Mouse (Mus musculus): Measurements from ENCODE around the gene Mzf1.
"Not testable (repeated sequence)": the region's sequence is repeated elsewhere in the genome, so short reads cannot be mapped to it uniquely, and the experiment has no call there.

Mzf1 gene

DNA sequence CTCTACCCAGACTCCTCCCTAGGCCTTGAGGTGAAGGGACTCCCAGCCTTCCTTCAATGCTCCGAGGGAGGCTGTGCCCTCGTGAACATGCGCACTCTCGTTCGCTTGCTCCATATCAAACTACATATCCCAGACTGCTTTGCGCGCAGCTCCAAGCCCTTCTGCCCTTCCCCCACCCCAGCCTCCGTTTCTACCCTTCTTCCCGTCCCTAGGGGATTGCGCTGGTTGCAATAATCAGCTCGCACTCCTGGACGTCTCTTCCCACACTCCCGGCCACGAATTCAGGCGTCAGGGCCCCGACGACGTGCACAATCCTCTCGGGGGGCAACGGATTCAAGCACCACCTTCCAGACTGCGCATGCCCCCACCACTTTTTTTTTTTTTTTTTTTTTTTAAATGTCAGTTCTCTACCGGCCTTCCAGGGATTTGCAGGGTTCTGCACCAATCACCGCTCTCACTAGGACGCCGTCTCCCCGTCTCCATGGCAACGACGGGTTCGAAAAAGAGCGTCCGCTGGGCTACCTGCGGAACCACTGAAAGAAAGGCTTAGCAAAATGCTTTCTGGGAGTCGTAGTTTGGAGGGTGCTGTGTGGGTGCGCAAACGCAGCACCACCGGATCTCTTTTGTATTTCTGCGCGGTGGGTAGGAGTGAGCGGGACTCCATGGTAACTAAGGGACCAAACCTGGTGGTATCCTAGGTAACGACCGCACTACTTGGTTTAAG lies at the start of gene Mzf1:
Gene Mzf1 (minus strand): TSS at position 478 of the 724 bp plus-strand sequence.
- peak; percentile 90 for DNase-seq (ENCODE audit: low read depth, low spot score)

GRCm38 (mm10) chr7:13095073-13095472 lies 40.5 kb upstream of the Mzf1 start, which contains the start of gene Vmn1r85:
TSS of gene Vmn1r85 (minus strand) at chr7:13095173.
- DNase-seq (ENCODE audit: low read depth, low spot score): no peak

DNA sequence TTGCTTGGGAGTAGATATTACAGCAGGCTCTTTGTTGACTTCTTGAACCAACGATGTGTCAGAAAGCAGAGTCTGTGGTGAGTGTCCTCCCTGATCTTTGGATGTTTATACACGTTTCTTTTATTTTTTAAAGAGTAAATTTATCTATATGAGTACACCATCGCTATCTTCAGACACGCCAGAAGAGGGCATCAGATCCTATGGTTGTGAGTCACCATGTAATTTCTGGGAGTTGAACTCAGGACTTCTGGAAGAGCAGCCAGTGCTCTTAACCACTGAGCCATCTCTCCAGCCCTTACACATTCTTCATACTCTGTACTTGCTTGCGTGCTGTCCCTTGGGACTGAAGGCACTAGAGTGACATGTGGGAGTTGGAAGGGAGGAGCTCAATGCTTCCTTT lies 17.7 kb upstream of the Mzf1 start:
- DNase-seq (ENCODE audit: low read depth, low spot score): no peak

DNA sequence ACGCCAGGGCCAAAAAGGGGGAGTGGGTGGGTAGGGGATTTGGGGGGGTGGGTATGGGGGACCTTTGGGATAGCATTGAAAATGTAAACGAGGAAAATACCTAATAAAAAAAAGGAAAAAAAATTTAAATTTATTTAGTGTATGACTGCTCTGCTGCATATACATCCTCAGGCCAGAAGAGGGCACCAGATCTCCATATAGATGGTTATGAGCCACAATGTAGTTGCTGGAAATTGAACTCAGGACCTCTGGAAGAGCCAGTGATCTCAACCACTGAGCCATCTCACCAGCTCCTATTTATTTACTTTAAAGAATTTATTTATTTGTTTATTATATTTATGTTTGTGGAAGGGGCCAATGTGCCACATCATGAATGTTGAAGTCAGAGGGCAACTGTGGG lies 8.8 kb upstream of the Mzf1 start:
- DNase-seq (ENCODE audit: low read depth, low spot score): not testable (repeated sequence)

- DNase-seq (ENCODE audit: low read depth, low spot score): no peak
Observed at GRCm38 (mm10) chr7:13059536-13059935, 5.0 kb upstream of the Mzf1 start.

DNA sequence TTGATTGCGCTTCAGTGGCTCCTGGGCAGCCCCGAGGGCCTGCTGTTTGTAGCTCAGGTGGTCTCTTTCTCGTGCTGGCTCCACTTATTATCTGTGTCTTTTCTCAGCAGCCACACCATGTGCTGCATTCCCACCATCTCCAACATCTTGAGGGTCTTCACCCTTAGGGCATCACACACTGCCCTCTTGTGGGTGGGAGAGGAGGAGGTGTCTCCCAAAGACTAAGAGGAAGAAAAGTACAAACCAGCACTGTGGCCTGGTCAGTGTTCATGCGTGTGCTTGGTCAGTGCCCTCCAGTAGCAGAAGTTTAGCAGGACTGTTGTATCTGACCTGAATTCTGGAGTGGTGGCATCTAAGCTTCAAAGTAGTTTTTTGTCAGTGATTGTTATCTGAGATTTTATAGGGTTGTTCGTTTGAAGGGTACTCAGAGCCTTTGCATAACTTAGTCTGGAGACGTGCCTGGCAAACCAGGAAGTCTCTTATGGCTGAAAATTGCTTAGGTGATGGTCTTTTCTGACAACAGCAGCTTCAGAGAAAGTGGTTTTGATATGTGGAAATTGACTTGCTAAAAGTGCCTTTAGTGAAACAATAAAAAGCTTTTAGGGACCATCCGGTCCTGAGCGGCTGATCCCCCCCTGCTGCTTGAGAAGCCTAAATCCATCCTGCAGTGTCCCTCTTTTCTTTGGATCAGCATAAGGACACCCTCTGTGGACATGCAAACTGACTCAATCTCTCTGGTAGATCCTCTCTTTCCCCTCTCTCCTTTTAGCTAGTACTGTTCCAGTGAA lies 2.5 kb upstream of the Mzf1 start:
- DNase-seq (ENCODE audit: low read depth, low spot score): no peak

DNA sequence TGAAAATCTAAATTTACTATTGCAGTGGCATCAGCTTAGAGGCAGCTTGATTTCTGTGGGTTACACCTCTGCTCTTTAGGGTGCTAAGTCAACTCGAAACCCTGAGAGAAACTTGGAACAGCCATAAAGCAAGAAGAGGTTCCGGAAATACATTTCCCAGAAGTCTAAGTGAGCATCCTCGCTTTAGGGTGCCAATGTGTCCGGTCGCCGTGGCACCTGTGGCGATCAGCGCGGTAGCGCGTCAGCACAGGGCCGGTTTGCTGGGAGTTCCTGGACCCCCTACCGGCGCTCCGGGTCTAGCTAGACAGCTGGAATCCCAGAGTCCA lies 640 bp downstream of the Mzf1 start:
- no peak for DNase-seq (ENCODE audit: low read depth, low spot score)

DNA sequence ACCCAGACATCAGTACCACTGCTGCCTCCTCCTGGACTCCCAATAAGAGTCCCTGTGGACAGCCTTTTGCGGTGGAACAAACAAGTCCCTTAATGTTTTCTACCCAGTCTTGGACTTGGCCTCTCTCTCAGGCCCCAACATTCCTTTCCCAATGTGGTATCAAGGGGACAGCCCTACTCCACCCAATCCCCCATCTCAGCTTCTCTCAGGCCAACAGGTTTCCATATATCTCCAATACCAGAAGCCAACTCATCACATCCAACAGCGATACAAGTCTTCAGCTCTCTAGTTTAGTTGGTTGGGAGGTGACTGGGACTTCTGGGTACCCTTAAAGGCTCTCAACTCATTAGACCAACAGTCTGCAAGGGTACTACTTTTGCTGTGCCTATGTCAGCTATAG lies 1.1 kb downstream of the Mzf1 start:
- no peak for DNase-seq (ENCODE audit: low read depth, low spot score)

- no peak for DNase-seq (ENCODE audit: low read depth, low spot score)
Observed at GRCm38 (mm10) chr7:13053001-13053400, 1.6 kb downstream of the Mzf1 start.

- DNase-seq (ENCODE audit: low read depth, low spot score): no peak
Observed at GRCm38 (mm10) chr7:13046084-13046483, 8.5 kb downstream of the Mzf1 start.

DNA sequence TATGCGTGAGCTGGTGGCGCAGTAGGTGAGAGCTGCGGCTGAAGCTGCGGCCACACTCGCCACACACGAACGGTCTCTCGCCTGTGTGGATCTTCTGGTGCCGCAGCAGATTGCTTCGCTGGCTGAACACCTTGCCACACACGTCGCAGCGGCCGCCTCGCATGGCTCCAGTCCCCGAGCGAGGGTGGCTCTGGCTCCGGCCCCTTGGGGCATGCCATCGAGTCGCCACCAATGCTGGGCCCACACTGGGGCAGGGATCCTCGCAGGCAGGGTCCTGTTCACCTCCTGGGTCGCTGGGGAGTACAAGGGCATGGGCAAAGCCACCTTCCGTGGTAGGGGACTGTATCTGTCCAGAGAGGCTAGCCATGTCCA lies 10.3 kb downstream of the Mzf1 start:
- no peak for DNase-seq (ENCODE audit: low read depth, low spot score)

DNA sequence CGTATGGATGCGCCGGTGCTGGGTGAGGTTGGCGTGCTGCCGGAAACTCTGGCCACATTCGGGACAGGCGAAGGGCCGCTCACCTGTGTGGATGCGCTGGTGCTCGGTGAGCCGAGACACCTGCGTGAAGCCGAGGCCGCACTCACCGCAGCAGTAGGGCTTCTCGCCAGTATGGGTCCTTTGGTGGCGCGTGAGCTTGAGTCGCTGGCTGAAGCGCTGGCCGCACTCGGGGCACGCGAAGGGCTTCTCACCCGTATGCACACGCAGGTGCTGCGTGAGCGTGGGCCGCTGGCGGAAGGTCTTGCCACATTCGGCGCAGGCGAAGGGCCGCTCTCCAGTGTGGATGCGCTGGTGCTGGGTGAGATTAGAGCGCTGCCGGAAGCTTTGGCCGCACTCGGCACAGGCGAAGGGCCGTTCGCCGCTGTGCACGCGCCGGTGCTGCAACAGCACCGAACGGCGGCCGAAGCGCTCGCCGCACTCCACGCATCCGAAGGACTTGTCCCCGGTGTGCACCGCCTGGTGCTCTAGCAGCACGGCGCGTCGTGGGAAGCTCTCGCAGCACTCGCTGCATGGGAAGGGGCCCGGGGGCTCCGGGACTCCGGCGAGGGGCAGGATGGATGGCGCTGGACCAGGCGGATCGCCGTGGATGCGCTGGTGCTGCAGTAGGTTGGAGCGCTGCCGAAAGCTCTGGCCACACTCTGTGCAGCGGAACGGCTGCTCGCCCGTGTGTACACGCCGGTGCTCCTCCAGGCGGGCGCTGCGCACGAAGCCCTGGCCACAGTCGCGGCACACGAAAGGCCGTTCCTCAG lies 10.9 kb downstream of the Mzf1 start:
- DNase-seq (ENCODE audit: low read depth, low spot score): no peak

GRCm38 (mm10) chr7:13043120-13043444 lies 11.5 kb downstream of the Mzf1 start:
- DNase-seq (ENCODE audit: low read depth, low spot score): no peak

DNA sequence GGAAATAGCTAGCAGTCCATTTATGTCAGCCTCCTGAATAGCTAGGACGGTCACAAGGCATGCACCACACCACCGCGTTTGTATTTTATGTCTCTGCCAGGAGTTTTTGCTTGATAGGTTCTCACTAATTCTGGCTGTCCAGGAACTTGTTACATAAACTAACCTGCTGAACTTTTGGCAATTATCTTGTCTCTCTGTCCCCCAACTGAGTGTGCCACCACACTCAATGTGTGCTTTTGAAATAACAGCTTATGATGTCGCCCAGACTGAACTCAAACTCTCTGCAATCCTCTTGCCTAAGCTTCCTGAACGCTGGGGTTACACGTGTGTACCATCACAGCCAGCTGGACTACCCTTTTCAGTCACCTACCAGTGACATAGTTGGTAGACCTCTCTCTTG lies 12.1 kb downstream of the Mzf1 start:
- DNase-seq (ENCODE audit: low read depth, low spot score): no peak

GRCm38 (mm10) chr7:13041256-13041655 lies 13.3 kb downstream of the Mzf1 start:
- no peak for DNase-seq (ENCODE audit: low read depth, low spot score)

DNA sequence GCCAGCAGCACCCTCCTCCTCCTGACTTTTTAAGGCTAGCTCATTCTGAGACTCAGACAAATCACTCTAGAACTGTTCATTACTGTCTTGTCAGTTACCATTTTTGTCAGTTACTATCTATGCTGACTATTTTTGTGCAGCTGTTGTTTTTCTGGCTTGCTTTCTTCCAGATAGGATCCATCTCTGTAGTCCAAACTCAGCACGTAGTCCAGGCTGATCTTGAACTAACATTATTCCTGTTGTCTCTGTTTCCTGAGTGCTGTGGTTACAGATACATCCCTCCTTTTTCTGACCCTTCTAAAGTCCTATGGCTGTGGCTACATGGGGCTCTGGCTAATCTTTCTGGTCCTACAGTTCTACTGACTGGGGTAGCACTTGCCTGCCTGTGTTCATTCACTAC lies 15.4 kb downstream of the Mzf1 start:
- no peak for DNase-seq (ENCODE audit: low read depth, low spot score)

GRCm38 (mm10) chr7:13038621-13039169 lies 15.9 kb downstream of the Mzf1 start:
- no peak for DNase-seq (ENCODE audit: low read depth, low spot score)

GRCm38 (mm10) chr7:13037901-13038555 lies 16.5 kb downstream of the Mzf1 start, which contains the start of gene Ube2m:
TSS of gene Ube2m (minus strand) at chr7:13038275.
- DNase-seq (ENCODE audit: low read depth, low spot score): peak; percentile 86

- DNase-seq (ENCODE audit: low read depth, low spot score): no peak
Observed at GRCm38 (mm10) chr7:13037366-13037765, 17.2 kb downstream of the Mzf1 start.

DNA sequence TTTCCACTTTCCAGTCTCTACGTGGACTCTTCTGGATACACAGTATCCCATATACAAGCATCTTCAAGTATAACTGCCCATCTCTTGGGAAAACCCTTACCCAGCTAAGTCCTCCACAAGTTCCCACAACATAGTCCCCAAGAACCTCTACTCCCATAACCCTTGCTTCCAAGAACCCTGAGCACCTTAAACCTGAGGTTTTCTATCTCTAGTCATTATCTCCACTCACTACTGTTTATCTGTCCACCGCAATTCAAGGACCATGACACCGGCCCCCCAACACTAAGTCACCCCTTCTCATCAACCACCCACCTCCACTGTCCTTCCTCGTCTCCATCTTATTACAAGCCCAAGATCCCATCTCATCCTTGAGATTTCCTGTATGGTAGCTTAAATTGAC lies 17.8 kb downstream of the Mzf1 start:
- DNase-seq (ENCODE audit: low read depth, low spot score): no peak

GRCm38 (mm10) chr7:13035211-13035855 lies 19.2 kb downstream of the Mzf1 start:
- no peak for DNase-seq (ENCODE audit: low read depth, low spot score)
